Mouse (Mus musculus) regulatory T cell (primary cell): ENCODE results near the gene Rnf10.

Source experiments
- in situ Hi-C: fragments of 300-600 bp; cut with MboI, MseI; formaldehyde crosslinking; loops from one replicate; pipeline ENCODE4 v1.15.1; 2025; ENCODE audit warnings: high pct_unique_total_duplicates

Gene Rnf10

GRCm38 (mm10) chr5:115235786-115236263 lies 36.9 kb downstream of the Rnf10 start, which contains the start of gene Pop5:
Pop5 (plus strand) TSS chr5:115235836.
- in situ Hi-C loops: loop anchor here (5.0 kb wide), 2 partner anchors 101 to 109 kb away; no protein-coding TSS in a partner anchor

GRCm38 (mm10) chr5:115235323-115235771 lies 37.4 kb downstream of the Rnf10 start:
- in situ Hi-C loops: loop anchor here (5.0 kb wide), 2 partner anchors 102 to 108 kb away; no protein-coding TSS in a partner anchor

GRCm38 (mm10) chr5:115234519-115234918 lies 38.2 kb downstream of the Rnf10 start:
- in situ Hi-C loops: no loop called here

GRCm38 (mm10) chr5:115233031-115233780 lies 39.5 kb downstream of the Rnf10 start:
- in situ Hi-C loops: no loop called here

- in situ Hi-C loops: no loop called here
Observed at GRCm38 (mm10) chr5:115232516-115232915, 40.2 kb downstream of the Rnf10 start.

GRCm38 (mm10) chr5:115231552-115232120 lies 41.1 kb downstream of the Rnf10 start:
- in situ Hi-C loops: no loop called here

GRCm38 (mm10) chr5:115230830-115231551 lies 41.7 kb downstream of the Rnf10 start:
- in situ Hi-C loops: no loop called here

- in situ Hi-C loops: no loop called here
Observed at GRCm38 (mm10) chr5:115222485-115222884, 50.2 kb downstream of the Rnf10 start.

GRCm38 (mm10) chr5:115220931-115221640 lies 51.6 kb downstream of the Rnf10 start:
- in situ Hi-C loops: no loop called here

GRCm38 (mm10) chr5:115217998-115218397 lies 54.7 kb downstream of the Rnf10 start:
- in situ Hi-C loops: no loop called here

GRCm38 (mm10) chr5:115215273-115216185 lies 57.2 kb downstream of the Rnf10 start:
- in situ Hi-C loops: no loop called here

GRCm38 (mm10) chr5:115214864-115215263 lies 57.8 kb downstream of the Rnf10 start:
- in situ Hi-C loops: no loop called here

GRCm38 (mm10) chr5:115212861-115213260 lies 59.8 kb downstream of the Rnf10 start:
- in situ Hi-C loops: no loop called here

GRCm38 (mm10) chr5:115212451-115212850 lies 60.2 kb downstream of the Rnf10 start:
- in situ Hi-C loops: no loop called here

GRCm38 (mm10) chr5:115210380-115210779 lies 62.3 kb downstream of the Rnf10 start:
- in situ Hi-C loops: no loop called here

- in situ Hi-C loops: no loop called here
Observed at GRCm38 (mm10) chr5:115208601-115209000, 64.1 kb downstream of the Rnf10 start.

GRCm38 (mm10) chr5:115207892-115208291 lies 64.8 kb downstream of the Rnf10 start:
- in situ Hi-C loops: no loop called here

- in situ Hi-C loops: no loop called here
Observed at GRCm38 (mm10) chr5:115207244-115207643, 65.5 kb downstream of the Rnf10 start.

GRCm38 (mm10) chr5:115204562-115205311 lies 68.0 kb downstream of the Rnf10 start:
- in situ Hi-C loops: no loop called here
